Mouse (Mus musculus) heart, embryonic 15.5 days (tissue): ENCODE measurements around the gene Macf1. TPM values are rescaled to one million over a fixed set of nuclear protein-coding genes. Genes with fewer than 3 reads are reported as not detected.
"Not testable (repeated sequence)": the region's sequence is repeated elsewhere in the genome, so short reads cannot be mapped to it uniquely, and the experiment has no call there.

ENCODE experiments used
- ATAC-seq: fragments of 200-750 bp; cut with Nextera tagmentation; replicated peaks from 2 replicates; pipeline ENCODE4 v1.8.0; 2017; ENCODE audit warnings: low read depth, moderate TSS enrichment; ENCODE audit not compliant: insufficient number of reproducible peaks, insufficient read depth, low FRiP score
- H3K27ac ChIP-seq: fragments of 300-500 bp; sonication (generic); 2 replicates; pipeline ENCODE4 v1.5.1; 2015; ENCODE audit warnings: mild to moderate bottlenecking, inconsistent platforms
- H3K27me3 ChIP-seq: fragments of 300-500 bp; sonication (generic); 2 replicates; pipeline ENCODE4 v1.6.1; 2015; ENCODE audit warnings: inconsistent platforms
- H3K36me3 ChIP-seq: fragments of 300-500 bp; sonication (generic); 2 replicates; pipeline ENCODE4 v1.6.1; 2015; ENCODE audit warnings: mild to moderate bottlenecking, inconsistent platforms
- H3K4me1 ChIP-seq: fragments of 300-500 bp; sonication (generic); replicated peaks from 2 replicates; pipeline ENCODE4 v1.6.1; 2015; ENCODE audit warnings: inconsistent platforms
- H3K4me2 ChIP-seq: fragments of 300-500 bp; sonication (generic); 2 replicates; pipeline ENCODE4 v1.6.1; 2015; ENCODE audit warnings: inconsistent platforms, mild to moderate bottlenecking, moderate library complexity
- H3K4me3 ChIP-seq: fragments of 300-500 bp; sonication (generic); 2 replicates; pipeline ENCODE4 v1.5.1; 2015; ENCODE audit warnings: mild to moderate bottlenecking, inconsistent platforms
- H3K9ac ChIP-seq: fragments of 300-500 bp; sonication (generic); 2 replicates; pipeline ENCODE4 v1.6.1; 2015; ENCODE audit warnings: mild to moderate bottlenecking, inconsistent platforms
- H3K9me3 ChIP-seq: fragments of 300-500 bp; sonication (generic); replicated peaks from 2 replicates; pipeline ENCODE4 v1.6.1; 2016; ENCODE audit warnings: inconsistent platforms
- WGBS: fragments of 180-500 bp; shearing (Covaris S2); methylation state at CpG from one replicate; pipeline ENCODE4 v1.1.7; 2015; ENCODE audit warnings: mixed read lengths; 5-methylcytosine and 5-hydroxymethylcytosine counted together
- polyA plus RNA-seq: library from polyadenylated mRNA; unstranded; fragments of >200 nt; fragmentation: Nextera tagmentation; extraction: Ambion mirVana; gene quantifications from 2 replicates; pipeline ENCODE4 v1.2.1, GENCODE M21; 2015

Macf1 gene
- polyA plus RNA-seq, 1 experiment from 2014 or later = 51.0 TPM

DNA sequence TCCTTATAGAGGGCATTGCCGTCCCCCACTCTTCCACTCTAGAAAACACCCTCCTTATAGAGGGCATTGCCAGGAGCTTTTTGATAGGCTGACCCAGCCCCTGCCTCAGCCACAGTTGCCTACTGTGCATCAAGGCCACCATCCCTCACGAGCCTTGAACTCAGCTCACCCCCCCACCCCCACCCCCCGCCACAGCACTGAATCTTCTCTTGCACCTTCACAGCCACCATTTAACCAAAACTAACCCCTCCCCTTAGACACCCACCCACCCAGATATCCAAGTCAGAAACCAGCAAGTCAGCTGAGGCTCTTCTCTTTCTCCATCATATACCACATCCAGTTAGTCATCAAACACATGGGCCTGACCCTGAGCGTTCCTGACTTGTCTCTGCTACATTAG is 29.6 kb downstream of the Macf1 start:
- H3K27ac ChIP-seq = no peak overlapping the region
- H3K4me2 ChIP-seq = no peak overlapping the region
- H3K4me3 ChIP-seq = no peak overlapping the region
- WGBS = 93% methylated on average over 4 of the region's 4 CpGs
- H3K9ac ChIP-seq = no peak overlapping the region
- no peaks in the 10 kb centered on the region for H3K9me3 ChIP-seq
- no peaks in the 10 kb centered on the region for H3K27me3 ChIP-seq
- no peak for ATAC-seq
- no peaks in the 10 kb centered on the region for H3K36me3 ChIP-seq
- 0 out of 2 replicates have a peak, but pooled peaks cover 5% of the 10 kb centered on the region for H3K4me1 ChIP-seq

DNA sequence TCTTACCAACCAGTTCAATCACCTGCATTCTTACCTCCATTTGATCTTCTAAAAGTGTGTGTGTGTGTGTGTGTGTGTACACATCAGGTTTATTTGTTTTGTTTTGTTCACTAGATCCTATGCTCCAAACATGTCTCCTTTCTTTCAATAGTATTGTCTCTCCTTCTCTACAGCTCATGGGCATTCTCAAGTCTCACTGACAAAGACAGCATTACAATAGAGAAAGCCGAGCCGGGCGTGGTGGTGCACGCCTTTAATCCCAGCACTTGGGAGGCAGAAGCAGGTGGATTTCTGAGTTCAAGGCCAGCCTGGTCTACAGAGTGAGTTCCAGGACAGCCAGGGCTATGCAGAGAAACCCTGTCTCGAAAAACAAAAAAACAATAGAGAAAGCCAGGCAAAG is 30.7 kb downstream of the Macf1 start:
- not testable (repeated sequence) for H3K36me3 ChIP-seq, H3K4me2 ChIP-seq, H3K9me3 ChIP-seq, H3K27me3 ChIP-seq, H3K4me3 ChIP-seq, H3K9ac ChIP-seq, H3K27ac ChIP-seq, H3K4me1 ChIP-seq, ATAC-seq
- WGBS = 89% methylated on average over 5 of the region's 5 CpGs

DNA sequence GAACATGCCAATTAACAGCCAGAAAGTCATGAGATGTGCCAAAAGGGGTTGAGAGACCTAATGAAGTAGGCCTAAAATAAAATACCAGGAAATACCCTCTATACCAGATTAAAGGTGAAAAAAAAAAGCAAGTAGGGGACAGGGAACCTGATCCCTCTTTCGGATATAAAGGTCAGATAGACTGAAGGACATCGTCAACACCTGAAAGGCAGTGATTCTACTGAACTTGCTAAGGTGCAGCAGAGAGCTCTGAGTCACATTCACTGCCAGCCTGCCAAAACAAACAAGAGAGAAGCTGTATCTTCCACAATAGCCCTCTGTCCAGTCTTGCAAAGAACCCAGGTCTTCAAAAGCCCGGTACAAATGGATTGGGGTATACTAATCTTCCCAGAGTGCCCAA is 32.0 kb downstream of the Macf1 start:
- no peak overlapping the region for H3K27ac ChIP-seq
- H3K27me3 ChIP-seq = no peaks in the 10 kb centered on the region
- ATAC-seq = no peak
- 43% methylated on average over 3 of the region's 3 CpGs for WGBS
- H3K4me2 ChIP-seq = no peak overlapping the region
- peaks cover 8% of the 10 kb centered on the region for H3K4me1 ChIP-seq
- no peak overlapping the region for H3K9ac ChIP-seq
- no peaks in the 10 kb centered on the region for H3K36me3 ChIP-seq
- H3K4me3 ChIP-seq = no peak overlapping the region
- H3K9me3 ChIP-seq = no peaks in the 10 kb centered on the region

GRCm38 (mm10) chr4:123649131-123649530 is 35.0 kb downstream of the Macf1 start:
- peaks cover 13% of the 10 kb centered on the region for H3K4me1 ChIP-seq
- 77% methylated on average over 6 of the region's 6 CpGs for WGBS

GRCm38 (mm10) chr4:123647668-123648067 is 36.5 kb downstream of the Macf1 start:
- 85% methylated on average over 4 of the region's 4 CpGs for WGBS
- H3K27ac ChIP-seq = no peak overlapping the region

More at GRCm38 (mm10) chr4:123649131-123649530, 35.0 kb downstream of the Macf1 start:
- Histone ChIP-seq H3K4me2 (no peak overlapping the region), H3K4me3 (no peak overlapping the region), H3K27ac (no peak overlapping the region), H3K9ac (no peak overlapping the region), H3K27me3 (no peaks in the 10 kb centered on the region), H3K36me3 (no peaks in the 10 kb centered on the region), H3K9me3 (no peaks in the 10 kb centered on the region)
- no peak for ATAC-seq

GRCm38 (mm10) chr4:123647109-123647508 is 37.1 kb downstream of the Macf1 start:
- H3K27me3 ChIP-seq = no peaks in the 10 kb centered on the region
- ATAC-seq = no peak
- 46% methylated on average over 2 of the region's 2 CpGs for WGBS

More at GRCm38 (mm10) chr4:123647668-123648067, 36.5 kb downstream of the Macf1 start:
- H3K4me1 ChIP-seq = peaks cover 24% of the 10 kb centered on the region
- H3K4me3 ChIP-seq = no peak overlapping the region
- no peak for ATAC-seq
- H3K4me2 ChIP-seq = no peak overlapping the region
- no peaks in the 10 kb centered on the region for H3K9me3 ChIP-seq
- H3K36me3 ChIP-seq = no peaks in the 10 kb centered on the region
- H3K9ac ChIP-seq = no peak overlapping the region
- H3K27me3 ChIP-seq = no peaks in the 10 kb centered on the region

GRCm38 (mm10) chr4:123645246-123645845 is 38.8 kb downstream of the Macf1 start:
- Histone ChIP-seq H3K4me3 (no peak overlapping the region), H3K27ac (no peak overlapping the region), H3K9me3 (no peaks in the 10 kb centered on the region), H3K9ac (no peak overlapping the region), H3K4me1 (peaks cover 19% of the 10 kb centered on the region), H3K4me2 (no peak overlapping the region), H3K36me3 (no peaks in the 10 kb centered on the region), H3K27me3 (no peaks in the 10 kb centered on the region)
- 83% methylated on average over 3 of the region's 3 CpGs for WGBS
- no peak for ATAC-seq

More at GRCm38 (mm10) chr4:123647109-123647508, 37.1 kb downstream of the Macf1 start:
- Histone ChIP-seq H3K27ac (no peak overlapping the region), H3K4me1 (peaks cover 19% of the 10 kb centered on the region), H3K36me3 (no peaks in the 10 kb centered on the region), H3K9me3 (no peaks in the 10 kb centered on the region), H3K4me2 (no peak overlapping the region), H3K4me3 (no peak overlapping the region), H3K9ac (no peak overlapping the region)

- no peak overlapping the region for H3K4me3 ChIP-seq
- H3K36me3 ChIP-seq = no peaks in the 10 kb centered on the region
- H3K27ac ChIP-seq = no peak overlapping the region
- 78% methylated on average over 6 of the region's 6 CpGs for WGBS
- no peak overlapping the region for H3K9ac ChIP-seq
- H3K9me3 ChIP-seq = no peaks in the 10 kb centered on the region
- no peak overlapping the region for H3K4me2 ChIP-seq
- no peak for ATAC-seq
- H3K27me3 ChIP-seq = no peaks in the 10 kb centered on the region
- peaks cover 19% of the 10 kb centered on the region for H3K4me1 ChIP-seq
These were observed 40.6 kb downstream of the Macf1 start for GRCm38 (mm10) chr4:123643561-123643960.

DNA sequence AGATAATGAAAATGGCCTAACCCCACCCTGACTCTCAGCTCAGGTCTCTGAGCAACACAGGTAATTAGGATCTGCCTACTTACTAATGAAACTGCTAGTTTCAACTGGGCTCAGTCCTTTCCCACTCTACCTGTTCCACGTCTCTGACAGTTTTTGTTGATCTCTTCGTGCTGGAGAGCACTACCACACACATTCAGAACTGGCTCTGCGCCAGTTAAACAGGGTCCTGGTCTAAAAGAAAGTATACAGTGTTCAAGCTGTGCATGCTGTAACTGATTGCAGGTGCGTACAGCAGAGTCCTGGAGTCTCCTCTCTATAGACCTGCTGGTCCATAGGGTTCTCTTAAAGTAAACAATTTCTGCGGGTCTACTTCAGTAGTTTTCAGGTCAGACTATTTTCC is 41.3 kb downstream of the Macf1 start:
- no peaks in the 10 kb centered on the region for H3K36me3 ChIP-seq
- 62% methylated on average over 5 of the region's 5 CpGs for WGBS
- peaks cover 19% of the 10 kb centered on the region for H3K4me1 ChIP-seq
- no peak overlapping the region for H3K9ac ChIP-seq
- no peak overlapping the region for H3K4me3 ChIP-seq
- no peaks in the 10 kb centered on the region for H3K27me3 ChIP-seq
- H3K4me2 ChIP-seq = no peak overlapping the region
- ATAC-seq = no peak
- H3K27ac ChIP-seq = no peak overlapping the region
- no peaks in the 10 kb centered on the region for H3K9me3 ChIP-seq

GRCm38 (mm10) chr4:123637136-123637535 is 47.0 kb downstream of the Macf1 start:
- Histone ChIP-seq H3K4me2 (no peak overlapping the region), H3K4me3 (no peak overlapping the region), H3K36me3 (no peaks in the 10 kb centered on the region), H3K4me1 (peaks cover 18% of the 10 kb centered on the region), H3K9ac (no peak overlapping the region), H3K9me3 (no peaks in the 10 kb centered on the region), H3K27ac (no peak overlapping the region), H3K27me3 (no peaks in the 10 kb centered on the region)
- 72% methylated on average over 6 of the region's 6 CpGs for WGBS
- no peak for ATAC-seq

DNA sequence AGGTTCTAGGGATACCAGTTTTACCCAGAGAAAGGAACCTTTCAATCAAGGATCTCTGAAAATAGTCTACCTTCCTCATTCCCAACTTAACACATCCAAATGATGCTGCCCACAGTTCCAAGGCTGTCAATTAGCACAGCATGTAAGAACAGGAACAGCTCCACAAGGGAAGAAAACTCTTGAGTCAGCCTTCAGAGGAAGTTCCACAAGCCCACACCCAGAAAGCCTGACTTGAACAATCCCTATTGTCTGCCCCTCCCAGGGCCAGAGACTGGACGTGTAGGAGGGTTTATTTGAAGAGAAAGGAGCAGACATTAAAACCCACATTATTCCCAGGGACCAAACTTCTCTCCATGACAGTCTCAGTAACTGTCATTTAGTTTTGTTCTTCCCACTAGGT is 48.7 kb downstream of the Macf1 start:
- no peak for ATAC-seq
- Histone ChIP-seq H3K4me1 (peaks cover 20% of the 10 kb centered on the region), H3K36me3 (no peaks in the 10 kb centered on the region), H3K4me2 (no peak overlapping the region), H3K9me3 (no peaks in the 10 kb centered on the region), H3K27ac (peak overlapping the region; percentile 83), H3K27me3 (no peaks in the 10 kb centered on the region), H3K9ac (no peak overlapping the region), H3K4me3 (no peak overlapping the region)
- 40% methylated on average over 1 of the region's 1 CpGs for WGBS

- 58% methylated on average over 3 of the region's 3 CpGs for WGBS
- no peak overlapping the region for H3K9ac ChIP-seq
- no peaks in the 10 kb centered on the region for H3K9me3 ChIP-seq
- no peak overlapping the region for H3K4me2 ChIP-seq
- no peaks in the 10 kb centered on the region for H3K36me3 ChIP-seq
- no peak for ATAC-seq
- no peak overlapping the region for H3K4me3 ChIP-seq
- H3K4me1 ChIP-seq = peaks cover 20% of the 10 kb centered on the region
- H3K27ac ChIP-seq = peak overlapping the region; percentile 83
- no peaks in the 10 kb centered on the region for H3K27me3 ChIP-seq
These were observed 49.7 kb downstream of the Macf1 start for GRCm38 (mm10) chr4:123634436-123634835.
